Mouse (Mus musculus) CH12.LX (cell line): Measurements from ENCODE around the gene Fam172a.

Experiments used
- CHD2 ChIP-seq: IDR thresholded peaks from 2 replicates; pipeline ENCODE4 v1.6.1; 2011; ENCODE audit warnings: low read length, improper control_type of control experiment
- EP300 ChIP-seq: IDR thresholded peaks from 2 replicates; pipeline ENCODE4 v1.6.1; 2011; ENCODE audit warnings: low read length, improper control_type of control experiment
- ETS1 ChIP-seq: conservative IDR thresholded peaks from 2 replicates; pipeline ENCODE4 v1.6.1; 2012; ENCODE audit warnings: low read depth, mild to moderate bottlenecking, inconsistent platforms, low read length, improper control_type of control experiment, moderate library complexity
- MAX ChIP-seq: IDR thresholded peaks from 2 replicates; pipeline ENCODE4 v1.6.1; 2011; ENCODE audit warnings: low read length, improper control_type of control experiment
- MEF2A ChIP-seq: IDR thresholded peaks from 2 replicates; pipeline ENCODE4 v1.6.1; 2014; ENCODE audit warnings: low read depth, mild to moderate bottlenecking, inconsistent platforms, low read length, improper control_type of control experiment, borderline replicate concordance
- POLR2A ChIP-seq: IDR thresholded peaks from 2 replicates; pipeline ENCODE4 v1.6.1; 2011; ENCODE audit warnings: low read depth, mild to moderate bottlenecking, improper control_type of control experiment, low read length
- RCOR1 ChIP-seq: conservative IDR thresholded peaks from 2 replicates; pipeline ENCODE4 v1.6.1; 2012; ENCODE audit warnings: low read depth, mild to moderate bottlenecking, inconsistent platforms, low read length, improper control_type of control experiment
- SIN3A ChIP-seq: IDR thresholded peaks from 2 replicates; pipeline ENCODE4 v1.6.1; 2012; ENCODE audit warnings: low read length, improper control_type of control experiment, inconsistent platforms

DNA sequence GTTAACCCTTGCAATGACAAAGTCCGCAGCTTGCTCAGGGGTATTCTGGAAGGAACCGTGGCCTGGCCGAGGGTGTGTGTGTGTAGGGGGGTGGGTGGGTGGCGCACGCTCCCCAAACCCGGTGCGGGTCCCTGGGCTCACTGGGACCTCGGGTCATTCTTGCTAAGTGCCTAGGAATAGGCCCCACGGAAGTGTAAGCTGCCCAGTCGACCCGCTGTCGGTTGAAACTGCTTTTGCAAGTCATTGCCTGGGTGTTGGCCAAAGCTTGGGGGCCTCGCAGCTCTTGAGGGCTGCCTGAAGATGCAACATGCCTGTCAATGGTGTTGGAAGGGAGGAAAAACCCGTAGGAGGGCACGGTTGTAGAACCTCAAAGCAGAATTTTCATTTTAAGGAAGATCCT is 510.3 kb downstream of the Fam172a start:
- TF ChIP-seq CHD2 (no peak), MAX (no peak), EP300 (no peak), RCOR1 (no peak), MEF2A (no peak), ETS1 (no peak), POLR2A (no peak), SIN3A (no peak)
